Mouse (Mus musculus) bone marrow, adult 2 months (tissue): ENCODE results near the gene Cd83.

ENCODE experiments used
- CTCF ChIP-seq: fragments of 200-500 bp; IDR thresholded peaks from 2 replicates; pipeline ENCODE4 v1.5.1; 2011; ENCODE audit warnings: low read length, control low read depth; ENCODE audit not compliant: control insufficient read depth, insufficient read depth
- POLR2A ChIP-seq: fragments of 200-500 bp; IDR thresholded peaks from 2 replicates; pipeline ENCODE4 v1.6.1; 2011; ENCODE audit warnings: low read depth, mild to moderate bottlenecking, control low read depth, low read length, borderline replicate concordance; ENCODE audit not compliant: control insufficient read depth

DNA sequence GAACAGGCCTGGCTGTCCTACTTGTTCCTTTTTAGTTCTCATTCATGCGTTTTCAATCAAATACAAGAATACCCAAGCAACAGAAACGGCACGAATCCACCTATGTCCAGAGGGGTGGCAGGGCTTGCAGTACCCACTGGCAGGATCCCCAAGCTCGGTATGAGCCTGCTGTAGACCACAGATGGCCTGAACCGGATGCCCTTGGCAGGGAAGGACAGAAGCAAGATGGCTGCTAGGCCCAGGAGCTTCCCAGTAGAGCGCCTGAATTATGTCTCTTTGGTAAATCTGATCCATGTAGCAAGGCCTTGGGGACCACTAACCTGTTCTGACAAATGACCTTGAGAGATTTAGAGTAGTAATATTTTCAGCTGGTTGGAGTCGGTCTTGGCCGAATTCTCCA is 28.9 kb downstream of the Cd83 start:
- TF ChIP-seq CTCF (no peak), POLR2A (no peak)
